Comparison of ENCODE assay signal across 8 mouse cellular contexts in genomic region chr11:57548618-57549550, GRCm38 (mm10). TPM values are rescaled to one million over a fixed set of nuclear protein-coding genes. Genes with fewer than 3 reads are reported as not detected.
A peak's percentile ranks its signal among the peaks of the same experiment; 100 is the strongest.
DNase-seq lines count a peak whose midpoint lies in the region; ATAC-seq and TF ChIP-seq lines count a peak whose summit lies in the region.

No protein-coding gene starts in this region.

- H3K27ac ChIP-seq in MEL (ENCODE audit: control insufficient read depth, low read depth, low read length), result no peak overlapping the region
- peak overlapping the region; percentile 17; the same call in 1 of the 2 replicates for H3K27ac ChIP-seq in hindbrain, embryonic 11.5 days (ENCODE audit: low read depth, low read length)
- H3K27ac ChIP-seq in lung, postnatal 0 days (ENCODE audit: low read length), result no peak overlapping the region

- H3K9me3 ChIP-seq in MEL (replicated peaks; ENCODE audit: insufficient read depth, low read length), result no peaks in the 10 kb centered on the region
- no peaks in the 10 kb centered on the region for H3K9me3 ChIP-seq in hindbrain, embryonic 11.5 days (ENCODE audit: control insufficient read depth, low read length)
- H3K9me3 ChIP-seq in lung, postnatal 0 days (ENCODE audit: low read length), result no peaks in the 10 kb centered on the region

- TF ChIP-seq POLR2A in MEL (IDR thresholded peaks at IDR 0.05; ENCODE audit: control insufficient read depth in 1 of 2, insufficient read depth in 1 of 2, low read depth in 1 of 2, low read length in 2 of 2, poor library complexity in 1 of 2), result no peak

- no peak overlapping the region for H3K4me3 ChIP-seq in MEL (ENCODE audit: control insufficient read depth in 1 of 2, insufficient read depth in 1 of 2, low read depth in 2 of 2, low read length in 2 of 2)
- no peak overlapping the region for H3K4me3 ChIP-seq in hindbrain, embryonic 11.5 days (ENCODE audit: low read depth, low read length)
- H3K4me3 ChIP-seq in lung, postnatal 0 days (ENCODE audit: low read depth, low read length), result no peak overlapping the region

- no peak overlapping the region for H3K9ac ChIP-seq in MEL (ENCODE audit: control insufficient read depth, low read depth, low read length, poor library complexity, severe bottlenecking)
- no peak overlapping the region for H3K9ac ChIP-seq in hindbrain, embryonic 11.5 days (ENCODE audit: low read depth, low read length)
- no peak overlapping the region for H3K9ac ChIP-seq in lung, postnatal 0 days (replicated peaks; ENCODE audit: low read depth)

- no peaks in the 10 kb centered on the region for H3K79me2 ChIP-seq in MEL (ENCODE audit: control insufficient read depth, insufficient read depth, low read length, poor library complexity)

- no peaks in the 10 kb centered on the region for H3K27me3 ChIP-seq in MEL (ENCODE audit: control insufficient read depth in 1 of 2, insufficient read depth in 2 of 2, low read length in 2 of 2)
- H3K27me3 ChIP-seq in hindbrain, embryonic 11.5 days (ENCODE audit: control insufficient read depth, insufficient read depth, low read length), result no peaks in the 10 kb centered on the region
- H3K27me3 ChIP-seq in lung, postnatal 0 days (replicated peaks; ENCODE audit: insufficient read depth, low read length), result no peaks in the 10 kb centered on the region

- no peaks in the 10 kb centered on the region for H3K4me1 ChIP-seq in MEL (ENCODE audit: control insufficient read depth in 1 of 2, insufficient read depth in 2 of 2, low read length in 2 of 2)
- H3K4me1 ChIP-seq in hindbrain, embryonic 11.5 days (replicated peaks; ENCODE audit: control insufficient read depth, insufficient read depth, low read length), result peaks cover 10% of the 10 kb centered on the region
- no peaks in the 10 kb centered on the region for H3K4me1 ChIP-seq in lung, postnatal 0 days (ENCODE audit: insufficient read depth, low read depth, low read length)

- TF ChIP-seq EP300 in MEL (IDR thresholded peaks at IDR 0.05; ENCODE audit: low read depth in 1 of 2, low read length in 2 of 2), result no peak
- TF ChIP-seq EP300 in lung, postnatal 0 days (IDR thresholded peaks at IDR 0.05), result peak; percentile 35; the same call in 1 of the 2 replicates

- peak; percentile 78 for ATAC-seq in hindbrain, embryonic 11.5 days (ENCODE audit: low FRiP score)
- peak; percentile 75 for ATAC-seq in lung, postnatal 0 days

- H3K36me3 ChIP-seq in MEL (ENCODE audit: control insufficient read depth in 1 of 2, insufficient read depth in 2 of 2, low read length in 2 of 2), result no peaks in the 10 kb centered on the region
- H3K36me3 ChIP-seq in hindbrain, embryonic 11.5 days (ENCODE audit: control insufficient read depth, insufficient read depth, low read length), result no peaks in the 10 kb centered on the region
- no peaks in the 10 kb centered on the region for H3K36me3 ChIP-seq in lung, postnatal 0 days (ENCODE audit: insufficient read depth, low read length)

- TF ChIP-seq CTCF in MEL (IDR thresholded peaks at IDR 0.05 in 2 of 3, conservative IDR thresholded peaks at IDR 0.05 in 1 of 3; ENCODE audit: control insufficient read depth in 1 of 3, insufficient read depth in 1 of 3, low read depth in 2 of 3, low read length in 3 of 3, poor library complexity in 1 of 3, severe bottlenecking in 1 of 3), result peak; percentile 88 to 98 (median 90)
- TF ChIP-seq CTCF in lung, postnatal 0 days (IDR thresholded peaks at IDR 0.05), result peak; percentile 99

- 27% methylated on average over 18 of the region's 18 CpGs for WGBS in hindbrain, embryonic 11.5 days
- WGBS in lung, postnatal 0 days, result 30% methylated on average over 18 of the region's 18 CpGs

- H3K4me2 ChIP-seq in hindbrain, embryonic 11.5 days (replicated peaks; ENCODE audit: low read depth, low read length), result no peak overlapping the region
- 0 out of 2 replicates have a peak overlapping the region, but pooled peaks have one; percentile 22 for H3K4me2 ChIP-seq in lung, postnatal 0 days (replicated peaks; ENCODE audit: low read depth, low read length)

- DNase-seq in MEL (ENCODE audit: low read depth, low spot score), result peak; percentile 87
- peak; percentile 72 for DNase-seq in cerebellum, adult 9-10 months
- peak; percentile 53 to 89 for DNase-seq in frontal cortex, adult 2 months (ENCODE audit: extremely low spot score in 1 of 2, low spot score in 1 of 2)
- DNase-seq in hindbrain, embryonic 11.5 days (ENCODE audit: low spot score), result peak; percentile 97
- DNase-seq in layer of hippocampus, adult 9-11 months, result peak; percentile 62
- peak; percentile 81 for DNase-seq in lung, postnatal 0 days (ENCODE audit: low spot score)
- DNase-seq in ovary, postnatal 36 days (ENCODE audit: low spot score), result peak; percentile 76
- peak; percentile 74 for DNase-seq in thymus, postnatal 14 days

- peak; percentile 98 for TF ChIP-seq RAD21 in MEL (IDR thresholded peaks at IDR 0.05; ENCODE audit: low read depth, low read length)

TF ChIP-seq in MEL, 35 proteins besides CTCF, POLR2A, EP300 and RAD21:
- TF ChIP-seq UBTF (IDR thresholded peaks at IDR 0.05; ENCODE audit: borderline replicate concordance, insufficient read depth, low read depth, low read length), result no peak
- no peak for TF ChIP-seq RCOR1 (IDR thresholded peaks at IDR 0.05; ENCODE audit: low read depth, low read length)
- no peak for TF ChIP-seq HCFC1 (IDR thresholded peaks at IDR 0.05; ENCODE audit: low read depth, low read length)
- no peak for TF ChIP-seq POLR2AphosphoS2 (IDR thresholded peaks at IDR 0.05; ENCODE audit: low read length)
- TF ChIP-seq CHD1 (IDR thresholded peaks at IDR 0.05; ENCODE audit: low read depth, low read length), result no peak
- TF ChIP-seq NRF1 (IDR thresholded peaks at IDR 0.05; ENCODE audit: insufficient read depth, low read depth, low read length, poor library complexity, severe bottlenecking), result no peak
- no peak for TF ChIP-seq ETS1 (IDR thresholded peaks at IDR 0.05; ENCODE audit: low read depth, low read length)
- TF ChIP-seq SMC3 (IDR thresholded peaks at IDR 0.05; ENCODE audit: low read depth, low read length), result peak; percentile 97
- TF ChIP-seq MAX (IDR thresholded peaks at IDR 0.05; ENCODE audit: low read length), result peak; percentile 91
- no peak for TF ChIP-seq KAT2A (conservative IDR thresholded peaks at IDR 0.05; ENCODE audit: low read depth, low read length)
- no peak for TF ChIP-seq USF2 (IDR thresholded peaks at IDR 0.05; ENCODE audit: borderline replicate concordance in 1 of 2, insufficient read depth in 1 of 2, low read depth in 1 of 2, low read length in 2 of 2)
- TF ChIP-seq MAZ (IDR thresholded peaks at IDR 0.05; ENCODE audit: low read depth, low read length), result peak; percentile 70; the same call in 1 of the 2 replicates
- TF ChIP-seq SIN3A (IDR thresholded peaks at IDR 0.05; ENCODE audit: low read length), result peak; percentile 72
- no peak for TF ChIP-seq POLR2AphosphoS5 (IDR thresholded peaks at IDR 0.05; ENCODE audit: borderline replicate concordance, low read depth, low read length)
- TF ChIP-seq MAFK (IDR thresholded peaks at IDR 0.05; ENCODE audit: borderline replicate concordance, low read depth, low read length), result no peak
- no peak for TF ChIP-seq NELFE (IDR thresholded peaks at IDR 0.05; ENCODE audit: low read depth, low read length)
- peak; percentile 61 for TF ChIP-seq ELF1 (IDR thresholded peaks at IDR 0.05; ENCODE audit: low read depth, low read length)
- TF ChIP-seq MYC (IDR thresholded peaks at IDR 0.05; ENCODE audit: low read depth, low read length), result peak; percentile 88
- TF ChIP-seq MXI1 (IDR thresholded peaks at IDR 0.05; ENCODE audit: low read depth, low read length), result peak; percentile 55
- peak; percentile 95 for TF ChIP-seq ZC3H11A (IDR thresholded peaks at IDR 0.05; ENCODE audit: low read depth, low read length)

RNA-seq across cellular contexts. Expression of gene Mfap3, which starts 30.4 kb away (rescaled TPM):
- total RNA-seq in MEL (2012; rRNA removed), result 18.6 and 21.2 TPM in 2 replicates
- 10 to 100 TPM in 1 of 2 experiments, not detected in 1; 22.7 TPM for polyA plus RNA-seq in MEL (2012; ENCODE audit: insufficient read depth in 1 of 2, insufficient read length in 2 of 2, low read depth in 1 of 2, low replicate concordance in 2 of 2, missing spikeins in 1 of 2)
- 17.2 and 18.1 TPM in 2 replicates for polyA plus RNA-seq in frontal cortex, adult 2 months (2012; rRNA removed)
- polyA plus RNA-seq in hindbrain, embryonic 11.5 days (2014; fragmentation: Nextera tagmentation; extraction: Ambion mirVana), result 50.7 and 59.5 TPM in 2 replicates
- polyA plus RNA-seq in lung, postnatal 0 days (2015; fragmentation: Nextera tagmentation; extraction: Ambion mirVana), result 36.4 and 37.7 TPM in 2 replicates

RNA-seq across cellular contexts. Expression of gene Fam114a2, which starts 30.5 kb away (rescaled TPM):
- 39.5 and 40.7 TPM in 2 replicates for total RNA-seq in MEL (2012; rRNA removed)
- 10 to 100 TPM in 1 of 2 experiments, not detected in 1; 42.3 TPM for polyA plus RNA-seq in MEL (2012; ENCODE audit: insufficient read depth in 1 of 2, insufficient read length in 2 of 2, low read depth in 1 of 2, low replicate concordance in 2 of 2, missing spikeins in 1 of 2)
- polyA plus RNA-seq in frontal cortex, adult 2 months (2012; rRNA removed), result 42.2 and 42.7 TPM in 2 replicates
- polyA plus RNA-seq in hindbrain, embryonic 11.5 days (2014; fragmentation: Nextera tagmentation; extraction: Ambion mirVana), result 56.7 and 62.1 TPM in 2 replicates
- polyA plus RNA-seq in lung, postnatal 0 days (2015; fragmentation: Nextera tagmentation; extraction: Ambion mirVana), result 62.7 and 71.9 TPM in 2 replicates
